Mouse (Mus musculus) spleen, postnatal 10 days (tissue): Measurements from ENCODE around the gene Vmn2r69.

Source experiments
- DNase-seq, 2 experiments: peaks; one replicate each; pipeline ENCODE4 v3.0.0; 2021 to 2022; ENCODE audit warnings: low spot score in 2 of 2

Gene Vmn2r69

DNA sequence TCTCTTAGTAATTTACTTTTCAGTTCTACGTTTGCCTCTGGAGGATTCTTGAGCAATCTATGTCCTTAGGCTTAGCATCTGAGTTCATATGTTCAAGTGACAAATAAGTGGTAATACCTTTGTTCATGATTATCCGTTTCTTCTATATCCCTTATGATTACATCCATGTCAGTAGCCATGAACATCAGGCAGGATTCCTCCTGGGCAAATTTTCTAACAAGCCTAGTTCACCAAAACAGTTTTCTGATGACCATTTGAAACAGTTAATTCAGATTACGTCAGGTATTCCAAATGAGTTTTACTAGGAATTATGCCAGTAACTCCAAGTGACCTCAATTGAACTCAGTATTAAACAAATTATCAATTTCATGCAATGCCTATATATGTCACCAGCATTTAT is at the start of gene Vmn2r69:
Gene Vmn2r69 (minus strand): TSS at position 101 of the 400 bp plus-strand sequence.
- no peak for DNase-seq
